Mouse (Mus musculus) E14TG2a.4 (cell line): ENCODE measurements around the gene Slc35d1.
A peak's percentile ranks its signal among the peaks of the same experiment; 100 is the strongest.

ENCODE experiments used
- H3K27me3 ChIP-seq: 2 replicates; pipeline ENCODE4 v1.6.1; 2014; ENCODE audit warnings: low read length, control low read depth; ENCODE audit not compliant: insufficient read depth
- H3K36me3 ChIP-seq: 2 replicates; pipeline ENCODE4 v1.6.1; 2014; ENCODE audit warnings: low read length, control low read depth; ENCODE audit not compliant: insufficient read depth
- H3K4me1 ChIP-seq: replicated peaks from 2 replicates; pipeline ENCODE4 v1.6.1; 2014; ENCODE audit warnings: low read depth, low read length, control low read depth
- H3K4me3 ChIP-seq: replicated peaks from 2 replicates; pipeline ENCODE4 v1.5.1; 2014; ENCODE audit warnings: mild to moderate bottlenecking, low read length
- H3K9me3 ChIP-seq: 2 replicates; pipeline ENCODE4 v1.6.1; 2014; ENCODE audit warnings: low read length, control low read depth
- CTCF ChIP-seq: conservative IDR thresholded peaks from 2 replicates; pipeline ENCODE4 v1.5.1; 2014; ENCODE audit warnings: low read length
- NANOG ChIP-seq: IDR thresholded peaks from 2 replicates; pipeline ENCODE4 v1.6.1; 2014; ENCODE audit warnings: borderline replicate concordance, low read length, mixed read lengths
- POU5F1 ChIP-seq: IDR thresholded peaks from 2 replicates; pipeline ENCODE4 v1.6.1; 2014; ENCODE audit warnings: low read length, borderline replicate concordance

Slc35d1 gene

GRCm38 (mm10) chr4:103136946-103137345 lies 78.0 kb downstream of the Slc35d1 start:
- Histone ChIP-seq H3K36me3 (peaks cover 47% of the 10 kb centered on the region), H3K27me3 (no peaks in the 10 kb centered on the region), H3K4me3 (no peak overlapping the region), H3K9me3 (no peaks in the 10 kb centered on the region), H3K4me1 (no peaks in the 10 kb centered on the region)
- no peak for TF ChIP-seq NANOG
- TF ChIP-seq CTCF = no peak
- TF ChIP-seq POU5F1 = no peak

GRCm38 (mm10) chr4:103126533-103126932 lies 88.4 kb downstream of the Slc35d1 start:
- no peaks in the 10 kb centered on the region for H3K27me3 ChIP-seq
- peaks cover 8% of the 10 kb centered on the region for H3K36me3 ChIP-seq
- H3K4me3 ChIP-seq = no peak overlapping the region
- TF ChIP-seq POU5F1 (no peak), CTCF (no peak), NANOG (no peak)
- no peaks in the 10 kb centered on the region for H3K9me3 ChIP-seq
- H3K4me1 ChIP-seq = peaks cover under 1% of the 10 kb centered on the region

GRCm38 (mm10) chr4:103123606-103124005 lies 91.4 kb downstream of the Slc35d1 start:
- Histone ChIP-seq H3K27me3 (no peaks in the 10 kb centered on the region), H3K36me3 (peaks cover 3% of the 10 kb centered on the region; the same call in 1 of the 2 replicates), H3K9me3 (no peaks in the 10 kb centered on the region), H3K4me1 (peaks cover 20% of the 10 kb centered on the region), H3K4me3 (no peak overlapping the region)
- no peak for TF ChIP-seq CTCF
- no peak for TF ChIP-seq NANOG
- TF ChIP-seq POU5F1 = no peak

- TF ChIP-seq CTCF = no peak
- no peak for TF ChIP-seq NANOG
- no peak for TF ChIP-seq POU5F1
- H3K4me3 ChIP-seq = no peak overlapping the region
Measured at GRCm38 (mm10) chr4:103123086-103123485, 91.9 kb downstream of the Slc35d1 start.

GRCm38 (mm10) chr4:103120874-103121389 lies 94.0 kb downstream of the Slc35d1 start:
- Histone ChIP-seq H3K9me3 (no peaks in the 10 kb centered on the region), H3K4me1 (peaks cover 27% of the 10 kb centered on the region), H3K27me3 (no peaks in the 10 kb centered on the region), H3K4me3 (peak overlapping the region; percentile 87; the same call in 1 of the 2 replicates), H3K36me3 (peaks cover 15% of the 10 kb centered on the region)
- TF ChIP-seq CTCF = no peak

More at GRCm38 (mm10) chr4:103123086-103123485, 91.9 kb downstream of the Slc35d1 start:
- peaks cover 3% of the 10 kb centered on the region; the same call in 1 of the 2 replicates for H3K36me3 ChIP-seq
- no peaks in the 10 kb centered on the region for H3K9me3 ChIP-seq
- H3K4me1 ChIP-seq = peaks cover 24% of the 10 kb centered on the region
- H3K27me3 ChIP-seq = no peaks in the 10 kb centered on the region
